ENCODE assay signal across 17 mouse cellular contexts in the genomic region with DNA sequence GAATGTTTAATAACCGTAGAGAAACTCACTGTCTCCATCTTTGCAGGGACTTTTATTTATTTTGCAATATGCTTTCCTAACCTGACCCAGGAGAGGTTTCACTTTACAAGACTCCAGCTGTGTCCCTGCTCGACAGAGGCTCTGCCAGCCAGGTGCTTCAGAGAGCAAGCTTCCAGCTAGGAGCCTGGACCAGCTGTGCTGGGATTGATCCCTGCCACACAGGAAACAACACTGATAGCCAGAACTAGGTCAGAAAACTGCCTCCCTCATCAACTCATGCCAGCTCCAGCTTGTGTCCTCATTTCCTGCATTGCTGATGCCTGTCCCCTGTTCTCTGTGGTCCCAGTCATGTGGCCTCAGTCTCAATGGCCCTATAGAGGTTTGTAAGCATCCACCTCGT.
A peak's percentile ranks its signal among the peaks of the same experiment; 100 is the strongest.
DNase-seq lines count a peak whose midpoint lies in the region; ATAC-seq lines count a peak whose summit lies in the region.
"Had no signal": no experiment of that assay in that cellular context is flagged by ENCODE, and none has a peak within 500 bp of the region (broad histone marks: within the 10 kb centered on the region; RNA-seq: fewer than 3 reads in every experiment).

No protein-coding gene starts in this region.

- 0 out of 2 replicates have a peak, but pooled peaks have one; percentile 36 for ATAC-seq in midbrain, embryonic 16.5 days
- no peak for ATAC-seq in midbrain, embryonic 14.5 days (ENCODE audit: low FRiP score, low TSS enrichment)
- ATAC-seq in neural tube, embryonic 14.5 days (ENCODE audit: low read depth), result peak; percentile 28; the same call in 1 of the 2 replicates
- ATAC-seq in intestine, embryonic 15.5 days, result no peak
- ATAC-seq: forebrain, embryonic 15.5 days; lung, postnatal 0 days; Patski had no signal

- 54% methylated on average over 3 of the region's 3 CpGs for WGBS in midbrain, embryonic 16.5 days
- WGBS in midbrain, embryonic 14.5 days, result 62% methylated on average over 3 of the region's 3 CpGs
- WGBS in neural tube, embryonic 14.5 days, result 50% methylated on average over 3 of the region's 3 CpGs
- 29% methylated on average over 3 of the region's 3 CpGs for WGBS in intestine, embryonic 15.5 days

- no peak overlapping the region for H3K4me3 ChIP-seq in midbrain, embryonic 16.5 days (ENCODE audit: low read depth, low read length)
- H3K4me3 ChIP-seq in midbrain, embryonic 14.5 days (replicated peaks; ENCODE audit: low read depth, low read length), result no peak overlapping the region
- H3K4me3 ChIP-seq in neural tube, embryonic 14.5 days (ENCODE audit: low read depth, low read length), result no peak overlapping the region
- H3K4me3 ChIP-seq in intestine, embryonic 15.5 days (replicated peaks), result no peak overlapping the region
- H3K4me3 ChIP-seq: forebrain, embryonic 15.5 days; heart, embryonic 13.5 days; megakaryocyte, embryonic 14.5 days; stomach, embryonic 15.5 days had no signal

- no peaks in the 10 kb centered on the region for H3K27me3 ChIP-seq in midbrain, embryonic 16.5 days (ENCODE audit: control insufficient read depth, insufficient read depth, low read depth, low read length)
- H3K27me3 ChIP-seq in midbrain, embryonic 14.5 days (ENCODE audit: control insufficient read depth, insufficient read depth, low read length), result no peaks in the 10 kb centered on the region
- H3K27me3 ChIP-seq in neural tube, embryonic 14.5 days (ENCODE audit: control insufficient read depth, insufficient read depth, low read length), result no peaks in the 10 kb centered on the region
- no peaks in the 10 kb centered on the region for H3K27me3 ChIP-seq in intestine, embryonic 15.5 days (replicated peaks)
- H3K27me3 ChIP-seq: forebrain, embryonic 15.5 days; heart, embryonic 13.5 days; megakaryocyte, embryonic 14.5 days; Patski; stomach, embryonic 15.5 days had no signal

- no peak overlapping the region for H3K27ac ChIP-seq in midbrain, embryonic 16.5 days (ENCODE audit: low read length)
- H3K27ac ChIP-seq in midbrain, embryonic 14.5 days (replicated peaks; ENCODE audit: low read depth, low read length), result no peak overlapping the region
- no peak overlapping the region for H3K27ac ChIP-seq in neural tube, embryonic 14.5 days (ENCODE audit: low read depth, low read length)
- no peak overlapping the region for H3K27ac ChIP-seq in intestine, embryonic 15.5 days
- H3K27ac ChIP-seq: forebrain, embryonic 15.5 days; heart, embryonic 13.5 days; kidney, postnatal 0 days; liver, embryonic 14.5 days; stomach, embryonic 15.5 days had no signal

- H3K36me3 ChIP-seq in midbrain, embryonic 16.5 days (ENCODE audit: control insufficient read depth, insufficient read depth, low read length), result no peaks in the 10 kb centered on the region
- no peaks in the 10 kb centered on the region for H3K36me3 ChIP-seq in midbrain, embryonic 14.5 days (ENCODE audit: control insufficient read depth, insufficient read depth, low read length)
- H3K36me3 ChIP-seq in neural tube, embryonic 14.5 days (ENCODE audit: control insufficient read depth, insufficient read depth, low read length), result no peaks in the 10 kb centered on the region
- H3K36me3 ChIP-seq in intestine, embryonic 15.5 days, result no peaks in the 10 kb centered on the region
- H3K36me3 ChIP-seq: forebrain, embryonic 15.5 days; heart, embryonic 13.5 days; stomach, embryonic 15.5 days had no signal

- peak; percentile 18 for DNase-seq in embryo, embryonic 11 days
- no peak for DNase-seq in embryo, embryonic 10 days (ENCODE audit: low spot score)
- DNase-seq in midbrain, embryonic 14.5 days, result no peak
- DNase-seq in cerebellum, postnatal 10 days, result peak; percentile 13
- DNase-seq in heart, adult 18-20 months, result no peak
- DNase-seq: heart, postnatal 4 days had no signal

- H3K4me2 ChIP-seq in midbrain, embryonic 16.5 days (ENCODE audit: low read length), result no peak overlapping the region
- no peak overlapping the region for H3K4me2 ChIP-seq in midbrain, embryonic 14.5 days (ENCODE audit: low read length)
- no peak overlapping the region for H3K4me2 ChIP-seq in neural tube, embryonic 14.5 days (ENCODE audit: low read depth, low read length)
- H3K4me2 ChIP-seq in intestine, embryonic 15.5 days (replicated peaks), result no peak overlapping the region
- H3K4me2 ChIP-seq: forebrain, embryonic 15.5 days; heart, embryonic 13.5 days; stomach, embryonic 15.5 days had no signal

- H3K9me3 ChIP-seq in midbrain, embryonic 16.5 days (replicated peaks; ENCODE audit: control insufficient read depth, low read length, poor library complexity, severe bottlenecking), result no peaks in the 10 kb centered on the region
- no peaks in the 10 kb centered on the region for H3K9me3 ChIP-seq in midbrain, embryonic 14.5 days (ENCODE audit: control insufficient read depth, low read length)
- H3K9me3 ChIP-seq in neural tube, embryonic 14.5 days (ENCODE audit: control insufficient read depth, low read length), result no peaks in the 10 kb centered on the region
- no peaks in the 10 kb centered on the region for H3K9me3 ChIP-seq in intestine, embryonic 15.5 days
- H3K9me3 ChIP-seq: forebrain, embryonic 15.5 days; heart, embryonic 13.5 days; stomach, embryonic 15.5 days had no signal

- no peaks in the 10 kb centered on the region for H3K4me1 ChIP-seq in midbrain, embryonic 16.5 days (ENCODE audit: control insufficient read depth, insufficient read depth, low read length)
- no peaks in the 10 kb centered on the region for H3K4me1 ChIP-seq in midbrain, embryonic 14.5 days (ENCODE audit: control insufficient read depth, insufficient read depth, low read length)
- H3K4me1 ChIP-seq in neural tube, embryonic 14.5 days (ENCODE audit: control insufficient read depth, insufficient read depth, low read length), result no peaks in the 10 kb centered on the region
- no peaks in the 10 kb centered on the region for H3K4me1 ChIP-seq in intestine, embryonic 15.5 days (replicated peaks)
- H3K4me1 ChIP-seq: forebrain, embryonic 15.5 days; heart, embryonic 13.5 days; megakaryocyte, embryonic 14.5 days; stomach, embryonic 15.5 days had no signal

- H3K9ac ChIP-seq in midbrain, embryonic 16.5 days (ENCODE audit: low read depth, low read length), result no peak overlapping the region
- H3K9ac ChIP-seq in midbrain, embryonic 14.5 days (replicated peaks; ENCODE audit: low read length), result no peak overlapping the region
- H3K9ac ChIP-seq in neural tube, embryonic 14.5 days (replicated peaks; ENCODE audit: low read depth, low read length), result no peak overlapping the region
- H3K9ac ChIP-seq in intestine, embryonic 15.5 days, result no peak overlapping the region
- H3K9ac ChIP-seq: forebrain, embryonic 15.5 days; heart, embryonic 13.5 days; liver, embryonic 14.5 days; stomach, embryonic 15.5 days had no signal

Comparison
In these comparisons a context has a peak if more than half of its experiments do, and no peak if none do; other contexts are left out.
1. DNase-seq: peak in embryo, embryonic 11 days (single experiment) and cerebellum, postnatal 10 days (2 of 2); none in embryo, embryonic 10 days (single experiment), midbrain, embryonic 14.5 days (single experiment) and heart, adult 18-20 months (0 of 2).
2. ATAC-seq: peak in midbrain, embryonic 16.5 days (single experiment) and neural tube, embryonic 14.5 days (single experiment); none in midbrain, embryonic 14.5 days (single experiment) and intestine, embryonic 15.5 days (single experiment).